Mouse (Mus musculus): ENCODE data around the gene Vps35. TPM values are rescaled to one million over a fixed set of nuclear protein-coding genes. Genes with fewer than 3 reads are reported as not detected.

Vps35 gene
- 10 to 100 TPM; 79.6 to 80.3 TPM for total RNA-seq (2023)

DNA sequence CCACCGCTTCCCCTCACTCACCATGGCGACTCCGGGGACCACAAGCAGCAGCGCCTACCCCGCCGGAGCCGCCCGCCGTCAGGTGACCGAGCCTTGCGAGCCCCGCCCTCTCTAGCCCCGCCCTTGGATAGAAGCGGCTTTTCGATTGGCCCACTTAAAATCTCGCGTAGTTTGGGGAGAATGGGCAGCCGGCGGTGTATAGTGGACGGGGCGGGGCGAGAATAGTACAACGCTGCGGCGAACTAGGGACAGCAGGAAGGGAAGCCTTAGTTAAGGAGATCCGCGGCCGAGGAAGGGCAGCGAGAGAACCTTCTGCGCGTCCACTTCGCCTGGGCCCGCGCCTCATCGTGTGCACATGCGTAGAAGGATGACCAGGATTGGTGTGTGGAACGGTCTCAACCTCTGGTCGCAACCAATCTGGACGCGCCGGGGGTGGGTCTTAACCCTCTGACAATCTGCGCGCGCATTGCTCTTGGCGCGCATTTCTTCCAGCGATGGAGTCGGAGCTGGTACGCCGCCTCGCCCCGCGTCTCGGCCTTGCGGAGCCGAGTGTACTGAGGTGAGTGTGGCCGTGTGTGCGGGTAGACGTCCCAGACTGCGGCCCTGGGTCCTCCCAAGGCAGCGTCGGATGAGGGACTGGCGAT, at the start of gene Vps35, which contains the start of gene Orc6:
TSS of gene Vps35 (minus strand) at position 369 of the 644 bp plus-strand sequence.
TSS of gene Orc6 (plus strand) at position 199 of the 644 bp plus-strand sequence.

GRCm38 (mm10) chr8:85225688-85226087, 73.9 kb downstream of the Vps35 start, which contains the start of gene Olfr371:
Gene Olfr371 (plus strand): TSS chr8:85225988.

Other genes starting within 250 kb of the Vps35 start
- 1 to 10 TPM; 4.8 to 6.4 TPM for gene Fbxw9, start 239.7 kb downstream of the Vps35 start, total RNA-seq (2023)
- not detected for gene Gm5741, start 231.8 kb downstream of the Vps35 start, total RNA-seq (2023)
- 10 to 100 TPM; 35.8 to 38.4 TPM for gene Dhps, start 228.0 kb downstream of the Vps35 start, total RNA-seq (2023)
- gene Wdr83os, start 219.1 kb downstream of the Vps35 start, total RNA-seq (2023), result 10 to 100 TPM; 36.7 TPM
- gene Wdr83, start 218.5 kb downstream of the Vps35 start, total RNA-seq (2023), result 10 to 100 TPM; 12.1 to 19.5 TPM
- 100 to 1,000 TPM; 291 to 306 TPM for gene Man2b1, start 216.5 kb downstream of the Vps35 start, total RNA-seq (2023)
- gene Zfp791, start 176.7 kb downstream of the Vps35 start, total RNA-seq (2023), result not detected
- not detected for gene Cks1brt, start 147.9 kb downstream of the Vps35 start, total RNA-seq (2023)
- gene Olfr371, start 73.8 kb downstream of the Vps35 start, total RNA-seq (2023), result not detected
- 10 to 100 TPM; 34.6 to 37.2 TPM for gene Orc6, start 170 bp downstream of the Vps35 start, total RNA-seq (2023)
- gene Mylk3, start 86.5 kb upstream of the Vps35 start, total RNA-seq (2023), result 1 to 10 TPM; 3.7 to 6.7 TPM
- 1 to 10 TPM; 3.4 to 8.0 TPM for gene 4921524J17Rik, start 133.0 kb upstream of the Vps35 start, total RNA-seq (2023)
- under 1 TPM; 0.37 to 0.99 TPM for gene Gpt2, start 192.8 kb upstream of the Vps35 start, total RNA-seq (2023)

All from neutrophil, adult 83 days (primary cell).